Comparison of ENCODE assay signal across 28 mouse cellular contexts in genomic region chr5:130052510-130052909, GRCm38 (mm10). TPM values are rescaled to one million over a fixed set of nuclear protein-coding genes. Genes with fewer than 3 reads are reported as not detected.
DNase-seq lines count a peak whose midpoint lies in the region; TF ChIP-seq lines count a peak whose summit lies in the region.
"Had no signal": no experiment of that assay in that cellular context is flagged by ENCODE, and none has a peak within 500 bp of the region (broad histone marks: within the 10 kb centered on the region; RNA-seq: fewer than 3 reads in every experiment).

No protein-coding gene starts in this region.

- H3K4me3 ChIP-seq in gastrocnemius, adult 2 months = no peak overlapping the region
- H3K4me3 ChIP-seq: embryonic facial prominence, embryonic 13.5 days; erythroblast, embryonic 14.5 days; forebrain, embryonic 12.5 days; heart, embryonic 13.5 days; hindbrain, embryonic 13.5 days; kidney, embryonic 15.5 days; liver, embryonic 15.5 days; lung, embryonic 15.5 days; megakaryocyte, embryonic 14.5 days had no signal

- TF ChIP-seq CTCF in gastrocnemius, adult 2 months (IDR thresholded peaks at IDR 0.05) = no peak
- TF ChIP-seq CTCF in brain, embryonic 14.5 days (IDR thresholded peaks at IDR 0.05; ENCODE audit: borderline replicate concordance, extremely low read depth, insufficient read depth, insufficient read length) = no peak

- peak; percentile 46 for DNase-seq in gastrocnemius, adult 2 months
- DNase-seq in gastrocnemius, postnatal 10 days = no peak
- peak; percentile 18 to 43 for DNase-seq in left cerebral cortex, postnatal 14 days (ENCODE audit: low spot score in 2 of 2)
- DNase-seq in left cerebral cortex, adult 8-10 months (ENCODE audit: low spot score in 2 of 2) = no peak
- peak; percentile 65 for DNase-seq in adipocyte (ENCODE audit: low spot score)
- peak; percentile 18 for DNase-seq in brain, embryonic 14.5 days (ENCODE audit: low read depth)
- no peak for DNase-seq in embryo, embryonic 9.5 days (ENCODE audit: extremely low spot score)
- DNase-seq: adrenal gland, postnatal 25 days; B cell, adult 2 months; cerebellum, adult 11-12 months; cerebellum, postnatal 14 days; gastrocnemius, postnatal 25 days; kidney, adult 11 months; kidney, postnatal 36 days; layer of hippocampus, postnatal 36 days; liver; lung, postnatal 36 days; thymus, postnatal 36 days had no signal

- intact Hi-C loops in gastrocnemius, adult 2 months (cut with DNase I) = loop anchor here (5.0 kb wide), 1 partner anchor 70 kb away; no protein-coding TSS in a partner anchor
- intact Hi-C loops in left cerebral cortex, postnatal 14 days (cut with DNase I) = no loop called here

- H3K27ac ChIP-seq in gastrocnemius, adult 2 months = peak overlapping the region; percentile 56
- H3K27ac ChIP-seq: embryonic facial prominence, embryonic 13.5 days; forebrain, embryonic 12.5 days; heart, embryonic 13.5 days; hindbrain, embryonic 13.5 days; kidney, embryonic 15.5 days; liver, embryonic 15.5 days; lung, embryonic 15.5 days had no signal

- TF ChIP-seq POLR2A in brain, embryonic 14.5 days (IDR thresholded peaks at IDR 0.05; ENCODE audit: borderline replicate concordance, extremely low read depth, insufficient read depth, insufficient read length, poor library complexity, severe bottlenecking) = no peak

RNA-seq across cellular contexts. Expression of gene Tpst1, which starts 20.6 kb away (rescaled TPM):
- 1 to 10 TPM; 3.7 to 5.4 TPM for total RNA-seq in gastrocnemius, adult 2 months (2021)
- total RNA-seq in gastrocnemius, postnatal 10 days (2021) = 10 to 100 TPM; 26.8 to 30.9 TPM
- total RNA-seq in left cerebral cortex, postnatal 14 days (2021) = 10 to 100 TPM; 36.1 to 40.8 TPM
- total RNA-seq in left cerebral cortex, adult 8-10 months (2022) = 10 to 100 TPM; 34.4 to 39.4 (median 36.7) TPM
- polyA plus RNA-seq in brain, embryonic 14.5 days (2012; rRNA removed) = 27.3 and 32.9 TPM in 2 replicates
- polyA plus RNA-seq: G1E had no signal

RNA-seq across cellular contexts. Expression of gene Crcp, which starts 23.4 kb away (rescaled TPM):
- total RNA-seq in gastrocnemius, adult 2 months (2021) = 10 to 100 TPM; 18.7 to 19.3 TPM
- total RNA-seq in gastrocnemius, postnatal 10 days (2021) = 10 to 100 TPM; 14.5 to 16.5 TPM
- 10 to 100 TPM; 30.1 to 33.7 TPM for total RNA-seq in left cerebral cortex, postnatal 14 days (2021)
- 10 to 100 TPM; 26.7 to 32.6 (median 30.1) TPM for total RNA-seq in left cerebral cortex, adult 8-10 months (2022)
- 37.6 and 51.0 TPM in 2 replicates for polyA plus RNA-seq in brain, embryonic 14.5 days (2012; rRNA removed)

RNA-seq across cellular contexts. Expression of gene Asl, which starts 23.5 kb away (rescaled TPM):
- 10 to 100 TPM in 1 of 2 experiments, 1 to 10 TPM in 1; 9.3 to 13.2 TPM for total RNA-seq in gastrocnemius, adult 2 months (2021)
- total RNA-seq in gastrocnemius, postnatal 10 days (2021) = 10 to 100 TPM; 10.2 to 10.3 TPM
- total RNA-seq in left cerebral cortex, postnatal 14 days (2021) = 10 to 100 TPM; 14.7 to 19.8 TPM
- 10 to 100 TPM; 22.9 to 28.0 (median 25.9) TPM for total RNA-seq in left cerebral cortex, adult 8-10 months (2022)
- polyA plus RNA-seq in brain, embryonic 14.5 days (2012; rRNA removed) = 27.9 and 30.7 TPM in 2 replicates

RNA-seq across cellular contexts. Expression of gene Gusb, which starts 49.7 kb away (rescaled TPM):
- total RNA-seq in gastrocnemius, adult 2 months (2021) = 1 to 10 TPM; 5.6 to 8.3 TPM
- total RNA-seq in gastrocnemius, postnatal 10 days (2021) = 10 to 100 TPM; 16.5 to 23.5 TPM
- total RNA-seq in left cerebral cortex, postnatal 14 days (2021) = 10 to 100 TPM; 12.4 to 12.9 TPM
- 10 to 100 TPM; 12.7 to 40.4 (median 22.1) TPM for total RNA-seq in left cerebral cortex, adult 8-10 months (2022)
- 16.3 and 22.5 TPM in 2 replicates for polyA plus RNA-seq in brain, embryonic 14.5 days (2012; rRNA removed)

Comparison
In these comparisons a context has a peak if more than half of its experiments do, and no peak if none do; other contexts are left out.
1. DNase-seq: peak in gastrocnemius, adult 2 months (single experiment), left cerebral cortex, postnatal 14 days (2 of 2), adipocyte (single experiment) and brain, embryonic 14.5 days (single experiment); none in gastrocnemius, postnatal 10 days (single experiment), left cerebral cortex, adult 8-10 months (0 of 2) and embryo, embryonic 9.5 days (single experiment).
2. RNA of gene Tpst1, which starts 20.6 kb away (total RNA-seq): 36.1 to 40.8 TPM in left cerebral cortex, postnatal 14 days, 34.4 to 39.4 TPM in left cerebral cortex, adult 8-10 months and 26.8 to 30.9 TPM in gastrocnemius, postnatal 10 days; 3.7 to 5.4 TPM in gastrocnemius, adult 2 months; every median in the first group is over 4 times any median in the second.